Mouse (Mus musculus) gastrocnemius, adult 2 months (tissue): Measurements from ENCODE around the gene Rnf39. TPM values are rescaled to one million over a fixed set of nuclear protein-coding genes. Genes with fewer than 3 reads are reported as not detected.
A peak's percentile ranks its signal among the peaks of the same experiment; 100 is the strongest.

Source experiments
- DNase-seq: peaks from one replicate; pipeline ENCODE4 v3.0.0; 2022
- H3K27ac ChIP-seq: fragments of 200-600 bp; 2 replicates; pipeline ENCODE4 v1.8.1; 2022; ENCODE audit warnings: mild to moderate bottlenecking
- H3K4me3 ChIP-seq: fragments of 200-600 bp; 2 replicates; pipeline ENCODE4 v1.8.1; 2022; ENCODE audit warnings: mild to moderate bottlenecking, moderate library complexity
- CTCF ChIP-seq: fragments of 200-600 bp; IDR thresholded peaks from 2 replicates; pipeline ENCODE4 v1.8.1; 2022; ENCODE audit warnings: antibody characterized with exemption, mild to moderate bottlenecking, moderate library complexity
- intact Hi-C: fragments of 180-260 bp; cut with DNase I; formaldehyde crosslinking; loops from one replicate; pipeline ENCODE4 v1.15.1; 2025
- total RNA-seq, 2 experiments: library from RNA; stranded (reverse); gene quantifications; 2 replicates each; pipeline ENCODE4 v1.2.3; 2021

Rnf39 gene
- total RNA-seq, 2 experiments from 2014 or later, result 0.14 to 0.33 TPM

GRCm38 (mm10) chr17:36947051-36947819 is 4.5 kb downstream of the Rnf39 start:
- intact Hi-C loops, result loop anchor here (1.0 kb wide), 1 partner anchor 50 kb away; no protein-coding TSS in a partner anchor
- peak; percentile 63 for DNase-seq
- H3K27ac ChIP-seq, result peak overlapping the region; percentile 79
- peak; percentile 50 for TF ChIP-seq CTCF
- peak overlapping the region; percentile 86 for H3K4me3 ChIP-seq

DNA sequence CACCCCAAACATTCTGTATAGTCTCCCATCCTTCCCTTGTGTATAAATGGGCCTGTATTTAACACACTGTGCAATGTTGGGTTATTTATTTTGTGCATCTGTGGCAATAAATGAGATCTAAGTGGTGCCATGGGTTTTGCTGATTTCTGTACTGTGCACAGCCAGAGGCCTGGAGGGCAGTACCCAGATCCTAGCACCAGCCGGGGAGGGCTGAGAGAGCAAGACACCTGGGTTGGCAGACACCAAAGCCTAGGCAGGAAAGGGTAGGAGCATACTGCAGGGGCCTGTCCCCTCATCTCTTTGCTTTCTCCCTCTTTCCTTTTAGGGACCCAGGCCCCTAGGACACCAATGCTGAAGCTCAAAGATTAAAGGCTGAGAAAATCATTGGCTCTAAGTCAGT is 5.6 kb downstream of the Rnf39 start:
- no peak for DNase-seq
- TF ChIP-seq CTCF, result no peak
- Histone ChIP-seq H3K4me3 (no peak overlapping the region), H3K27ac (no peak overlapping the region)
- intact Hi-C loops, result no loop called here

DNA sequence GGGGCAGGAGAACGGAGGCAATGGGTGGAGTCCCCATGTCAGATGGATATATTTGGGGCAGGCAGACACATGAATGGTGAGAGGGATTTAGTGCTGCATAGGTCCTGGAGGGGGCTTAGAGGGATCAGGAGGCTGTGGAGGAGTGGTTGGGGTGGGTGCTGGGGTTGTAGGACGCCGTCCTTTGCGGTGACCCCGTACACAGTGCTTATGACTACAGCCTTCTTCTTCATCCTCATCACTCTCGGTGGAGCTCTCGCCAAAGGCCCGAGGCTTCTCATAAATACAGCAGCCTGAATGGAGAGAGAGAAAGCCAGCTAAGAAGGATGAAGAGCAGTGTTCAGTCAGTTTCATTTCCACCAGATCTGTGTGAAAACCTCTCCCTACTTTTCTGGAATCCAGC is 6.5 kb downstream of the Rnf39 start:
- no peak overlapping the region for H3K4me3 ChIP-seq
- TF ChIP-seq CTCF, result no peak
- no peak for DNase-seq
- H3K27ac ChIP-seq, result no peak overlapping the region
- intact Hi-C loops, result no loop called here

- intact Hi-C loops, result loop anchor here (5.0 to 10.0 kb wide), 2 partner anchors 114 to 676 kb away; partner anchors contain the start of genes Trim26 and Trim39
- H3K4me3 ChIP-seq, result peak within 1 kb of the TSS; percentile 78
- DNase-seq, result peak; percentile 96
- TF ChIP-seq CTCF, result no peak
- peak within 1 kb of the TSS; percentile 93 for H3K27ac ChIP-seq
These were observed 8.5 kb downstream of the Rnf39 start, which contains the start of gene Ppp1r11 for GRCm38 (mm10) chr17:36950981-36951947. Gene Ppp1r11 (minus strand): TSS chr17:36951741.

DNA sequence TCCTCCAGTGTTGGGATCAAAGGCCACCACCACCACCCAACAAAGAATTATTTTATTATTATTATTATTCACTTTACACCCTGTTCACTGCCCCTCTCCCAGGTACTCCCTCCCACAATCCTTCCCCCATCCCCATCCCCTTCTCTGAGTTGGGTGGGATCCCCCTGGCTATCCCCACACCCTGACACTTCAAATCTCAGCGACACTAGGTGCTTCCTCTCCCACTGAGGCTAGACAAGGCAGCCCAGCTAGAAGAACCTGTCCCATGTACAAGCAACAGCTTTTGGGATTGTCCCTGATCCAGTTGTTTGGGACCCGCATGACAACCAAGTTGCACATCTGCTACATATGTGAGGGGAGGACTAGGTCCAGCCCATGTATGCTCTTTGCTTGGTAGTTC is 9.9 kb downstream of the Rnf39 start:
- no peak overlapping the region for H3K27ac ChIP-seq
- H3K4me3 ChIP-seq, result no peak overlapping the region
- no peak for DNase-seq
- intact Hi-C loops, result loop anchor here (5.0 to 10.0 kb wide), 2 partner anchors 115 to 678 kb away; partner anchors contain the start of genes Trim26 and Trim39
- no peak for TF ChIP-seq CTCF

DNA sequence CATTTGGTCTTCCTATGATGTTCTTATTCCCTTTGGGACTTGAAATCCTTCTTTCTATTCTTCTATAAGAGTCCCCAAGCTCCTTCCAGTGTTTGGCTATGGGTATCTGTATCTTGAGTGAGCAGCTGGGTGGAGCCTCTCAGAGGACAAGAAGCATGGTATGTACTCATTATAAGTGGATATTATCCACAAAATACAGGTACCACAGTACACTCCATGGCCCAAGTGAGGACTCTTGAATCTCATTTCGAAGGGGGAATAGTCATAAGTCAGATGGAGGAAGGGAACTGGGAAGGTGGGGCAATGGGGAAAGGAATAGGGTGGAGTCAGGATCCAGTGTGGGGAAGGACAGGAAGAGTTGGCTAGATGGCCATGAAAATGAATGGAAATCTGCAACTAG is 10.3 kb downstream of the Rnf39 start:
- H3K4me3 ChIP-seq, result no peak overlapping the region
- no peak for DNase-seq
- H3K27ac ChIP-seq, result no peak overlapping the region
- intact Hi-C loops, result loop anchor here (5.0 to 10.0 kb wide), 2 partner anchors 116 to 678 kb away; partner anchors contain the start of genes Trim26 and Trim39
- no peak for TF ChIP-seq CTCF

DNA sequence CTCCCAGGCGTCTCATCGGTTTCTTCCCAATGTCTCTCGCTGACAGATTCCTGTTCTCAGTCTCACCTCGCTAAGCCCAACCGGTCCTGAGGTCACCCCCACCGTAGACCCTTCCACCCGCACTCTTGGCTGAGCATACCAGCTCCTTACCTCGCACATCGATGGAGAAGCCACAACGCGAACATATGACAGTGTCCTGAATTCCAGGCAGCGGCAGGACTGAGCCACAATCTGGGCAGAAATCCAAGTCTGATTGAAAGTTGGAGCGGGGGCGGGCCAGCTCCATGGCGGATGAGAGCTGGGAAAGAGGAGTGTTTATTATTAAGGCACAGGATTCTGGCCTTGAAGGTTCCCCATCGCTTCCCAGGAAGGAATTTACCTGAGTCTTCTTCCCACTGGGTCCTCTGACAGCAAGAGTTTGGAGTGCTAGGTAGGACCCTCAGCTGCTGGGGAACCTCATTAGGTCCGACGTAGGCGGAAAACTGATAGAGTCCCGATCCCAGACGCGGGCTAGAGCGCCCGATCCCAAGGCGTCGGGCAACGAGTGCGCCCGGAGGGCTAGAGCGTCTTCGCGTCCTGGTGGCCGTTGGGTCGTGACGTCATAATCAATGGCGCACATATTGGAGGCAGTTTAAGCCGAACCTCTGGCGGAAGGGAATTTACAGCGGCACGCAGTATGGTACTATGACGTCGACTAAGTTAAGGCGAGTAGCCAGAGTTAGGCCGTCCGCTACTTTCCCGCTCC is 15.5 kb downstream of the Rnf39 start, which contains the start of the genes Znrd1 and Znrd1as:
TSS of gene Znrd1 (minus strand) at position 561 of the 745 bp plus-strand sequence.
TSS of gene Znrd1as (plus strand) at position 594 of the 745 bp plus-strand sequence.
- intact Hi-C loops, result loop anchor here (10.0 kb wide), 1 partner anchor 683 kb away; the partner anchor contains the start of gene Trim39
- TF ChIP-seq CTCF, result peak; percentile 11; the same call in 1 of the 2 replicates
- peak; percentile 96 for DNase-seq
- Histone ChIP-seq H3K27ac (peak within 1 kb of the TSS; percentile 96), H3K4me3 (peak within 1 kb of the TSS; percentile 90)

GRCm38 (mm10) chr17:36958884-36959283 is 16.2 kb downstream of the Rnf39 start:
- DNase-seq, result no peak
- Histone ChIP-seq H3K4me3 (peak overlapping the region; percentile 90), H3K27ac (peak overlapping the region; percentile 96)
- no peak for TF ChIP-seq CTCF
- intact Hi-C loops, result loop anchor here (10.0 kb wide), 1 partner anchor 684 kb away; the partner anchor contains the start of gene Trim39

DNA sequence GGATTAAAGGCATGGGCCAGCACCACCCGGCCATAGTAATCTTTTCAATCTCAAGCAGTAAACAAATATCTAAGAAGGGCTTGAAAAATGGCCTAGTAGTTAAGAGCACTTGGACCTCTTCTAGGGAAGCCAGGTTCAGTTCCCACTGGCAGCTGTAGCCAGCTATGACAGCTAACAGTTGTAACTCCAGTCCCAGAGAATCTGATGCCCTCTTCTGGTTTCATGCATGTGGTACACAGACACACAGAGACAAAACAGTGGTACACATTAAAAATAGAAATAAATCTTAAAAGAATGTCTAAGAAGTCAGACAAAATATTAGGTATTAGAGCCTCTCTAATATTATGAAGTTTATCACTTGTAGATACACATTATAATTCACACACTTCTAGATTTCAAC is 18.4 kb downstream of the Rnf39 start:
- Histone ChIP-seq H3K27ac (no peak overlapping the region), H3K4me3 (no peak overlapping the region)
- no peak for DNase-seq
- intact Hi-C loops, result loop anchor here (5.0 kb wide), 1 partner anchor 91 kb away; no protein-coding TSS in a partner anchor
- no peak for TF ChIP-seq CTCF

DNA sequence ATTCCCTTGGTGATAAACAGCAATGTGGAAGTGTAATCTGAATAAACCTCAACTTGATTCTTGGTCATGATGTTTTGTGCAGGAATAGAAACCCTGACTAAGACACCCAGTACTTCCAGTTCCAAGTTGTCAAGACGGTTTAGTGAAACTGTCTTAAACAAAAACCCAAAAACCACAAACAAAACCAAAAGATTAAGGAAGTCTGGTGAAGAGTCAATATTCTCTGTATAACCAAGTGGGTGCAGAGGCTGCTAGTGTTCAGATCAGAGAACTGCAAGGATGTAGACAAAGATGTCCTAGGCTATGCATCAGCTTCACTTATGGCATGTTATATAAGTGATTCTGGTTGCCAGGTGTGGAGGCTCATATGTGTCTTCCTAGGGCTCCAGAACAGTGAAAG is 24.2 kb downstream of the Rnf39 start:
- no peak overlapping the region for H3K27ac ChIP-seq
- no peak for DNase-seq
- TF ChIP-seq CTCF, result no peak
- H3K4me3 ChIP-seq, result no peak overlapping the region
- intact Hi-C loops, result no loop called here

- TF ChIP-seq CTCF, result no peak
- no peak overlapping the region for H3K27ac ChIP-seq
These were observed 27.7 kb downstream of the Rnf39 start for GRCm38 (mm10) chr17:36970316-36970890.

More at GRCm38 (mm10) chr17:36970316-36970890, 27.7 kb downstream of the Rnf39 start:
- H3K4me3 ChIP-seq, result no peak overlapping the region
- DNase-seq, result no peak
- intact Hi-C loops, result no loop called here
